Mouse (Mus musculus): ENCODE measurements at regions not wholly inside any gene's neighbourhood (a gene's known extent, or its start where the extent isn't known, plus 50 kb on each side); places are given as distances from the start of the nearest gene placed in this dataset.

DNA sequence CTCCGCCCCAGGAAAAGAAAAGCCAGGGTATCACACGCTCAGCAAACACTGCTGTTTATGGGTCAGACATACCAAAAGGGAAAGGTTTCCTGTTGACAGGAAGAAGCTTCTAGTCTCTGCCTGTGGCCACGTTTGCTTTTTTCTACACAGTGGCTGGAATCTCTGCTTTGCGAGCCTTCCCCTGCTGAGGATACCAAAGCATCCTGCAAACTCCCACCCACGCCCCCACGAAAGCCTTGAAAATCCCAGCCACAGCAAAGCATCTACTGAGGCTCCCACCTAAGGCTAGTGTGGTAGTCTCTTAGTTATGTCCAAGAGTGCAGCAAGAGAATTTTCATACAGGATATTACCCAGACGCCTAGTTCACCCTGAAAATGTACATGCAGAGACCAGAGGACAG is 128.2 kb upstream of the Rybp start:
- no peak for TF ChIP-seq POLR2A (IDR thresholded peaks at IDR 0.05; ENCODE audit: borderline replicate concordance, extremely low read depth, insufficient read depth, insufficient read length, poor library complexity, severe bottlenecking)
- no peak for TF ChIP-seq CTCF (IDR thresholded peaks at IDR 0.05; ENCODE audit: borderline replicate concordance, extremely low read depth, insufficient read depth, insufficient read length)

All from brain, embryonic 14.5 days (tissue).